Mouse (Mus musculus) brain, adult 2 months (tissue): ENCODE data around the gene Hoxc11.

ENCODE experiments used
- DNase-seq: peaks from one replicate; pipeline ENCODE4 v3.0.0; 2011; ENCODE audit warnings: low read depth, low spot score

Gene Hoxc11

DNA sequence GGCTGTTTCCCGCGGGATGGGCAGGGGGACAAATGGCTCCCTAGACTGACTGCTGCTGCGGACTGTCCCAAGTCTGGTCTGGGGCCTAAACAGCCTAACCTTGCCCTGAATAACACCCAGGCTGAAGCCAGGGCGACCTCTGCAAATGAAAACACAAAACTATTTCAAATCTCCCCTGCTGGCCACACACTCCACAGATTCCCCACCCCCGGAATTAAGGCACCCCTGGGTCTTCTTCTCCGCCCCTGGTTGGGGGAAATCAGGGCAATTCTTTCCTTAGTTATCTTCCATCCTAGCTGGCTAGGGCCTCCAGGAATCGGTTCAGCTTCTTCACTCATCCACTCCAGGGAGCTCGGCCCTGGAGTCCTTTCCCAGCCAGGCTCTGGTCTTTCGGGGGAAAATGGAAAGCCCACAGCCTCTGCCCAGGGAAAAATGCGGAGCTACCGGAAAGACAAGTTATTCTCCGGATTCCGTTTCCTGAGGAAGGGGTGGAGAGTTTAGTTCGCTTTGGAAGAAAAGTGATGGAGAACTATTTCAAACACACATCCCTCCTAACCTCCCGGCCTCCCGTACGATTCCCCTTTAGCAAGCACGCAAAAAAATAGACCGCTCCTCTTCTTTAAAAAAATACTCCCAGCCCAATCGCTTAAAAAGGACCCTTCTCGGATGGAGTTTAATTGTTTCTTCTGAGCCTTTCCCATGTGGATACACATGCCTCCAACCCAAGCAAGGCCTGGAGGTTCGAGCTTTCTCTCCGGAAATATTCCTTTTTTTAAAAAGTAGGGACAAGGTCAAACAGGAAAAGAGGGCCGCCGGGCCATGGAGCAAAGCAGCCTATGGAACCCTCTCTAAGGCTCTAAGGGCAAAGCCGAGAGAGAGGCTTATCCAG lies 11.0 kb downstream of the Hoxc11 start:
- DNase-seq = no peak

DNA sequence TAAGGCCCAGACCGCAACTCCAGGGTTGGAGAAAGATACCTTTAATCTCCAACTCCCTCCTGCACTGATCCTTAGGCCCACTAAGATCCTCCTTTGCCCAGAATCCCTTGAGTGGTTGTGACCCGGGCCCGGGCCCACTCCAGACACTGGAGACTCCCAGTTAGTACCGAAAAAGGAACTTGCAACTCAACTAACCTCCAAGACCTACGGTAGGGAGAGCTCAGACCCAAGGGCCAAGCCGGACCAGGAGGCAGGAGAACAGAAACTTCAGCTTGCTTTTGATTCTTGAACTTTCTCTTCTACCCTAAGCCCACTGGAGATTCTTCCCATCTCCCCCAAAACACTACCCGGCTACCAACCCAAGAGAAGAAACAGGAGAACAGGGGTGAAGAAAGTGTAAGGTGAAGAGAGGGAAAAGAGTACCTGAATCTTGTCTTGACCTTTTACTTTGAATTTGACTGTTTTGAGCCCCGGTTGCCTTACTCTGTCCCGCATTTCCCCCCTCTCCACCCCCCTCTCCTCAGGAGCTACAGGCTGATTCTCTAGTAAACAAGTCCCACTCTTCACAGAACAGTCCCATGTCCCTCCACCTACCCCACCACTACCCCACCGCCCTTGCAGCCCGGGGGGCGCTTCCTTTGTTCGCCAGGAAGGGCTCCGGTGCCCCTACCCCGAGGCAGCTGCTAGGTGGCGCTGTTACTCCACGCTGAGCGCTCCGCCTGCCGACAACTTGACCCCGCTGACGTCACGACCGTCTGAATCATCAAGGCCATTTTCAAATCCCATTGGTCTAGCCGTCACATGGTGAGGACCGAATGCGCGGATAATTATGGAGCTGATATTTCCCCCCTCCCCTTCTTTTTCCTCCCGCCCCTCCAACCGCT lies 11.9 kb downstream of the Hoxc11 start:
- DNase-seq = peak; percentile 23

DNA sequence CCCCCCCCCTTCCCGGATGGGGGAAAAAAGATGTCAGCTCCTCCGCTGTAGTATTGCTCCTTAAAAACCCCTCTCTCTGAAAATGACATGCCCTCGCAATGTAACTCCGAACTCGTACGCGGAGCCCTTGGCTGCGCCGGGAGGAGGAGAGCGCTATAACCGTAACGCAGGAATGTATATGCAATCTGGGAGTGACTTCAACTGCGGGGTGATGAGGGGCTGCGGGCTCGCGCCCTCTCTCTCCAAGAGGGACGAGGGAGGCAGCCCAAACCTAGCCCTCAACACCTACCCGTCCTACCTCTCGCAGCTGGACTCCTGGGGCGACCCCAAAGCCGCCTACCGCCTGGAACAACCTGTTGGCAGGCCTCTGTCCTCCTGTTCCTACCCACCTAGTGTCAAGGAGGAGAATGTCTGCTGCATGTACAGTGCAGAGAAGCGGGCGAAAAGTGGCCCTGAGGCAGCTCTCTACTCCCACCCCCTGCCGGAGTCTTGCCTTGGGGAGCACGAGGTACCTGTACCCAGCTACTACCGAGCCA lies 12.6 kb downstream of the Hoxc11 start, which contains the start of gene Hoxc10:
TSS of gene Hoxc10 (plus strand) at position 21 of the 536 bp plus-strand sequence.
- DNase-seq = no peak

DNA sequence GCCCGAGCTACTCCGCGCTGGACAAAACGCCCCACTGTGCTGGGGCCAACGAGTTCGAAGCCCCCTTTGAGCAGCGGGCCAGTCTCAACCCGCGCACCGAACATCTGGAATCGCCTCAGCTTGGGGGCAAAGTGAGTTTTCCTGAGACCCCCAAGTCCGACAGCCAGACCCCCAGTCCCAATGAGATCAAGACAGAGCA lies 13.0 kb downstream of the Hoxc11 start, which contains the start of gene Hoxc5:
TSS of gene Hoxc5 (plus strand) at position 132 of the 199 bp plus-strand sequence.
- DNase-seq = no peak

DNA sequence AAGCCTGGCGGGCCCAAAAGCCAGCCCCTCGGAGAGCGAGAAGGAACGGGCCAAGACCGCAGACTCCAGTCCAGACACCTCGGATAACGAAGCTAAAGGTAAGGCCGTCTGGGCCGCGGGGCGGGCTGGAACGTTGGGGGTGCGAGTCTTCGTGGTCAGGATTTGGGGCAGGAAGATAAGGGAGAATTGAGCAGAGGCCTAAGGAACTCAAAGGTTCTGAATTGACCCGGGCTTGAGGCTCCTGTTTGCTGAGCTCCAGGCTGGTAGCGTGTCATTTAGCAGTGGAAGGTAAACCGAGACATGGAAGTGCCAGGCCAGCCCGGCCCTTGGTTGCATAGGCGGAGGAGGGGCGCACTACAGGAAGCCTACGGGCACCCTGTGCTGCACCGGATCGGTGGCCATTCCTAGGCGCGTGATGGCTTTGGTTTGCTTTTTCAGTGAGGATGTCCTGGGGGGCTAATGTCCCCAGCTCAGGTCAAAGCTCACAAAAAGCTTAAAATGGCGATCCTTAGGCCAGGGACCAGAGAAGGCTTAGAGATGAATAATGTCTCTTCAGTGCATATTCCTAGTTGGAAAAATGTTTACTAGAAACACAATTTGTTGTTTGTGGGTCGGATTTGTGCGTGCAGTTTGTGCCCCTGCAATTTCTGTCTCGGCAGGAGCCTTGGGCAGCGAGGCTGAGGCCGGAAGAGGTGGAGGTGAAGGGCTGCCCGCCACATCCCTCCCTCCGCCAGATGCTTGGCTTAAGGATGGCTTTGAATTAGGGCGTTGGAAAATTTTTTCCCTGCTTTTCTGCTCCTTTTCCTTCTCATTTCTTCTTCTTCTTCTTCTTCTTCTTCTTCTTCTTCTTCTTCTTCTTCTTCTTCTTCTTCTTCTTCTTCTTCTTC lies 13.5 kb downstream of the Hoxc11 start:
- DNase-seq = no peak

DNA sequence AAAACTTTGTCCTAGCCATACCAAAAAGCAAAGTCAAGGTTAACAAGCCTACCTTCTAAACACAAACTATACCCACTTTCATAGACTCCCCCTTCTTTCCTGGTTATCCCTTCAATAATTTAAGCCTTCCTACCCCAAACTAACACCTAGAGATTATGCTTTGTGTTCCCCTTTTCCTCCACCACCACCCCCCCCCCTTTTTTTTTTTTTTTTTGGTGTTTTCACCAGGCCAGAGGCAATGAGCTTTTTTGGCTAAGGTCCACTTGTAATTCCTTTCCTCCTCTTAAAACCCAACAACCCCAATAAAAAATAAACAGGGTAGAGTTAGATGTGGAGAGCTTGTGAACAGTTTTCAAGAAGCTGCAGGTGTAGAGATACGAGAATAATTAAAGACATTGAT lies 15.1 kb downstream of the Hoxc11 start:
- DNase-seq = no peak

DNA sequence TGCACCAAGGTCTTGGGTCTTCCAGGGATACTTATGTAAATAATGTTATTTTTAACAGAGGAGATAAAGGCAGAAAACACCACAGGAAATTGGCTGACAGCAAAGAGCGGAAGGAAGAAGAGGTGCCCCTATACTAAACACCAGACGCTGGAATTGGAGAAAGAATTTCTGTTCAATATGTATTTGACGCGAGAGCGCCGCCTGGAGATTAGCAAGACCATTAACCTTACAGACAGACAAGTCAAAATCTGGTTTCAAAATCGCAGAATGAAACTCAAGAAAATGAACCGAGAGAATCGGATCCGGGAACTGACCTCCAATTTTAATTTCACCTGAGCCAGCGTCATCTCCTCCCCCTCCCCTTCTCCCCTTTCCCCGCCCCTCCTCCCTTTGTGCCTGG lies 16.5 kb downstream of the Hoxc11 start:
- peak; percentile 46 for DNase-seq

DNA sequence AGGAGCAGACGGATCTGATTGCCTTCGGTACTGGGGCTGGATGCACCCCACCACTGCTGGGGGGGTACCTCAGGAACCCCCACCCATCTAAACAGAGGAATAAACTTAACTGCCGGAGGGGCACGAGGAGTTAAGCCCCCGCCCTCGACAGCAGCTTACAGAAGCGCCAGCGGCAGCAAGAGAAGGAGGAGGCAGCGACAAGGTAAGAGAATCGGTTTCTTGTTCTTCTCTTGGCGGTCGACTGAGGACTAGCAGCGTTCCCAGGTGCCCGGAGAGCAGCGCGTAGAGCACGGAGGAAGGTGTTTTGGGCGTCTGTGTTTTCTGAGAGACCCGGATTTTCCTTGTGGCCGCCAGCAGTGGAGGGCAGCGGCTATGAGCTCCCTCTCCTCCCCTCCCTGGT lies 18.0 kb downstream of the Hoxc11 start:
- no peak for DNase-seq

DNA sequence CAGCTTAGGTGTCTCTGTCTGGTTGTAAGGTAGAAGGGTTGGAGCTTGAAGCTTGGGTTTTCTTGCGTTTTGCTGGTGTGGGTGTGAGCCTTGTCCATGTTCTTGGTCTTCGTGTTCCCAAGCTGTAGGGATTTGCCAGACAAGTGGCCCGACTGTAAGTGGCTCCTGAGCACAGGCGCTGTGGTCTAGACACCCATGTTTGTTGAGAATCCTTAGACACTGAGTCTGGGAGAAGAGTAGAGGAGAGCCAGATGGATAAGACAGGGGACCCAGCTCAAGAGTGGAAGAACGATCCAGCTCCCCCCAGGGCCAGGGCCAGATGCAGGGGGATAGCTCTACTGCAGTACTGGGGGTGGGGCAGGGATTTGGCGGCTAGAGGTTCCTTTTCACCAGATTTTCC lies 18.5 kb downstream of the Hoxc11 start:
- DNase-seq = no peak

DNA sequence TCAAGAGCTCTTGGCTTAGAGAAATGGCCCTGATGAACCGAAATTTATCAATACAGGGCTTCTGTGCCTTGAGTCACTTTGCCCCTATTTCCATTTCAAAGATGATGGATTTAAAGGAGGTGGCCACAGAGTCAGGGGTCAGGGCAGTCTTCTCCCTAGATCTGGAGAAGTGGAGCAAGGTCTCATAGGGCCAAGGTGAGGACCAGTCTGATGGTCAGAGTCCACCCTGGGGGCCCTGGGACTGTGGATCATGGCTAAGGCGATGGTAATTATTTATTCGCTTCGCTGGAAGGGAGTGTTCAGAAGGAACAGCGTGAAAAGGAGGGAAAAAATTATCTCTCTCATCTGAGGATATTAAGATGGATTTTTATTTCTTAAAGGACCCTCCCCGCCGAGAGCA lies 20.8 kb downstream of the Hoxc11 start:
- no peak for DNase-seq

DNA sequence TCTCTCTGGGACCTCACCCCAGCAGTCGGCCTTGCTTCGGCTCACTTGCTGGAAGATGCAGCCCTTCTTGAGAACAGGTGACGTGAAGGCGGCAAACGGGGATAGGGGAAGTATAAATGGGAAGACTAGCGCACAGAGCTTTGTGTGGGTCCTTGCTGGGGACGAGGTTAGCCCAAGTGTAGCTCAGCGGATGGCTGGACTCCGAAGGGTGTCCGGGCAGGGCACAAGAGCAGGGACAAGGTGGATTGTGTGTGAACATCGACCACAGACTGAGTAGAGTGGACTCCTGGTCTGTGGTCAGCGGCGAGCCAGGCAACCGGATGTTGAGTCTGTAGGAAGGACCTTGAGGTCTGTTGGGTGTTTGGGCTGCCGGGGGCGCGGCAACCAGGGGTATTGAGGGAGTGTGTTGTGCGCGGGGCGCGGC lies 21.5 kb downstream of the Hoxc11 start:
- no peak for DNase-seq

DNA sequence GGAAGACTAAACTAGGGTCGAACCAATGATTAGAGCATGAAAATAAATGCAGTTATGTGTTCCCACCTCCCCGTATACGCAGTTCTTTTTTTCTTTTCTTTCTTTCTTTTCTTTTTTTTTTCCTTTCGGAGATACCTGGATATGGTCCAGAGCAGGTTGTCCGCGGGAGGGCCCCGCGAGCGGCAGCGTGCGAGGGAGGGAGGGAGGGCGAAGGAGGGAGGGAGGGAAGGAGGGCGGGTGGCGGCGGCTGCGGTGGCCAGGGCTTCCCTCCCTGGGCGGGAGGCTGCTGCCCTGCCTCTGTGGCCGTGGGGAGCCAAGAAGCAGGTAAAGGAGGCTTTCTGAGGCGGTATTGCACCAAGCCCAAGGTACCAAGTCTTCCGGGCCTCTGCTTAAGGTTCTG lies 21.9 kb downstream of the Hoxc11 start, which contains the start of gene Hoxc9:
TSS of gene Hoxc9 (plus strand) at position 269 of the 400 bp plus-strand sequence.
- no peak for DNase-seq

DNA sequence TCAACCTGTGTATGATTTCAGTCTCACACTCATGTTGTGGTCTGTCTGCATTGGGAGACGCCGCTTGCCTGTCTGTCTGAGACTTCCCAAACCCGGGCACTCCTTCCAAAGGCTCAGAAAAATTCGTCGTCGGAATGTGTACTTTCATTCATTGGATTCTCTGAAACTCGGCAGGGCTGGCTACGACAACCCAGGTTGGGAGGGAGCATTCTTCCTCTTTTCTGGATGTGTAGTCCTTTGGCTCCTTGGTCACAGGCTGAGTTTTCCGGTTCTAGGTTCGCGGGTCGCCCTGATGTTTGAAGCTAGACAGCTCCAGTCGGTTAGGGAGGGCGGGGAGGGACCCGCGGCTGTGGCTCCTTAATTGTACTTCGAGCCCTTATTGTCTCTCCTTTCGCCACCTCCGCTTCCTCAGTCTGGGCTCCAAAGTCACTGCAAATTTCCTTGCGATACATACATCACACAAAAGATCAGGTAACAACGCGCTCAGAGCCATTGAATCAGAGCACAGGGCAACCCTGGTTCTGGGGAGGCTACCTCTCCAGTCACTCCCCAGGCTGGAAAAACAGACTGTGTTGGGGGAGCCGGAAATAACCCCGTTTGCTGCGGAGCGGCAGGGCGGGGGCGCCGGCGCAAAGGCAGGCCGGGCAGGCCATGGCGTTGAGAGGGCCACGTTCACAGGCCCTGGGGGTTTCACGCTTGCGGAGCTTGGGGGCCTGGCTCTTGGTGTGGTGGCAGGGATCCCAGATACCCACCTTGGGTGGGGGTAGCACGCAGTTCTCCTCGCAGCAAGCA lies 22.6 kb downstream of the Hoxc11 start:
- DNase-seq = no peak

DNA sequence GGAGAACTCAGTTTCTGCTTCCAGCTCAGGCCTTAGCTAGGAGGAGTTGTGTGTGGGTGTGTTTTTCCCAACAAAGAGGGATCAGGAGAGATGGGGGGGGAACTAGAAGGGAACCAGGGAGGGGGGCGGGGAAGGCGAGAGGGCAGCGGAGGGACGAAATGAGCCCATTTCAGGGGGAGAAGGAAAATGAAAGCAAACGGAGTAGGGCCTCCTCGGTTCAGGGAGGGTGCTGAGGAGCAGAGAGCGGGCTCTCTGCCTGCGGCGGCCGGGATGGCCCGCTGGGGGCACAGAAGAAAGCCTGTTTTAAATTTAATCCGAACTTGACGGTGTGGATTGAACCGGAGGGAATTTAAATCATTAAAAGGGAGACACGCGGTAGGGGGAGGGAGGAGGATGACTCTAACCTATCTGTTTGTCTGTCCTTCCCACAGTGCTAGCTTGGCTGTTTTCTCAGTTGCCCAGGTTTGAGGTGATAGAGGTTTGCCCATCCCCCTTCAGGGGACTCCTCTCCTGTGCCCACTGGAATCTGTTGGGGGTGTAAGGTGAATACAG lies 23.3 kb downstream of the Hoxc11 start:
- DNase-seq = no peak

DNA sequence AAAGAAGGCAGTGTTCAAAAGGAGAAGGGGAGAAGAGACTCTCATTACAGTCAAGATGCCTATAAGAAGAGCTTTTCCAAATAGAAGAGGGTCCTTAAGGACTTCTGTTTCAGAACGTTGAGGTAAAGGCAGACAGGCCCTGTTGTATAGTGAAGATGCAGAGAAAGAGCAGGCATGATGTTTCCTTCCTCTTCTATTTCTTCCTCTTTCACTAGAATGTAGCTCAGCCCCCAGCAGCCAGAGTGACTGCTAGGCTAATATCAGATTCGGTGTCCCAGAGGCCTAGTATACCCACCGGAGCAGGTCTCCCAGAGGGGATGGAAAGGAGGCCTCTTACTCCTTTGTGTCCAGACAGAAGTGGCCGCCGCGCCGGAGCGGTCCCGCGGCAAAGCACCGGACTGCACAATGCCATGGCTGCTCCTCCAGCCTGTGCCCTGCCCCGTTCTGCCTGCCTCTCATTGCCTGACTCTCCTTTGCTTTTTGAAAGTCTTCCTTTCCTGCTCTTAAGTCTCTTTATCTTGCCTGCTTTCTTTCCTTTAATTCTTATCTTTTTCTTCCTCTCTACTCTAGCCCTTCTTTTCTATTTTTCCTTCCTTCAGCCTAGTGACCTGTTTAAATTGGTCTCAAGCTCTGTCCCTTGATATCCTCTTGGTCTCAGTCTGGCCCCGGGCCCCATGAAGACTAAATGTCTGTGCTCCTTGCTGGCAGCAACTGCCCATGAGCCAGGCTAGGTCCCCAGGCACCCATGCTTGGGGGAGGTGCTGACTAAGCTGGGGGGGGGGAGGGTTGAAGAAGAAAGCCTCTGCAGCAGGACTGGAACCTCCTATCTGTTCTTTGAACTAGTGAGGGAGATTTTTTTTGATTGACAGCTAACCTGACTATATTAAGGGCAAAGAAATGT lies 24.6 kb downstream of the Hoxc11 start:
- DNase-seq = no peak

DNA sequence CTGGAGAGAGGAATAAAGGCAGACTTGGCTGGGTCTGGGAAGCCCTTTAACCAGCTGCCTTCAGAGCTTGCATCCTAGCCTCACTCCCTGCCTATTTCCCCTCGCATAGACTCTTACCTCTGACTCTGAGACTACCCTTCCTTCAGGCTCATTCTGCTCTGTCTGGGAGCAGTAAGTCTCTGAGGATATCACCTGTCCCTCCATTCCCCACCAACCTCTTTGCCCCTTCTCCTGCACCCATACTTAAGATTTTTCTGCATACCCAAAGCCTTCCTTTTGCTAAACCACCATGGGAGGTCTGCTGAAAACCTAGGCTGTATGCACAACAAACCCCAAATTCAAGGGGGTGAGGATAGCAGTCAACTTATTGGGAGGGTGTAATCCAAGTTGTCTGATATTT lies 25.7 kb downstream of the Hoxc11 start:
- no peak for DNase-seq

DNA sequence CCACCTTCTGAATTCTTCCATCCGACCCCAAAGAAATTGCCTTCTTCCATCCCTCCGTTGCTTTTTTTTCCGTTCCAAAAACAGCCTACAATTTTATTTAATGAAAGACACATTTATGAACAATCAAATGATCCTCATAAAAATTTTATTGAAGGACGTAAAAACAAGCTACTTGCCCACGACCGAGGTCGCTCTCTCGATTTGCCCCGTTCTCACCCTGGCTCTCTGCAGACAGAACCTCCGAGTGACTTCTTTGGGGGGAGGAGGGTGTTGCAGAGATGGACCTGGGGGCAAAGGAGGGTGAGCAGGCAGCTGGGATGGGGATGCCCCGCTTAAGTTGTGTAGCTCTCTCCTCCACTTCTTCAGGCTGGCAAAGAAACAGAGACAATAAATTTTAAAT lies 26.1 kb downstream of the Hoxc11 start:
- no peak for DNase-seq

DNA sequence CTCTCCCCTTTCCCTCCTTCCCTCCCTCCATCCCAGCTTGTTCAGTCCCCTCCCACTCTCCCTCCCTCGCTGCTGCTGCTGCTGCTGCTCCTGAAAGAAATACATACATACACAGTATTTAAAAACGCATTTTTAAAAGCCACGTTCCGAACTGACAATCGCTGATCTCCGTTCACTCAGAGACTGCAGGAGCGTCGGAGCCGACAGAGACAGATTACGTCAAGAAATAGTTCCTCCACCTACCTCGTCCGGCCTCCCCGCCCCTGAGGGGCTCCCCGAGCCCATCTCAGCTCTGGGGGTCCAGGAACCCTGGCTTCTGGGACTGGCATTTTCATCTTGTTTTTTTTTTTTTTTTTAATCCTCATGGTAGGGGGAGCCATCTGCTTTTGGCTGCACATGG lies 26.7 kb downstream of the Hoxc11 start:
- no peak for DNase-seq
